Mouse (Mus musculus): ENCODE data around the gene Hmg20a.

GRCm38 (mm10) chr9:56515110-56515509 lies 96.7 kb downstream of the Hmg20a start:
- TF ChIP-seq POLR2A (IDR thresholded peaks at IDR 0.05; ENCODE audit: low read depth, low read length) (no peak), RAD21 (IDR thresholded peaks at IDR 0.05; ENCODE audit: low read depth, low read length) (no peak), BHLHE40 (IDR thresholded peaks at IDR 0.05; ENCODE audit: low read depth, low read length) (no peak), CTCF (conservative IDR thresholded peaks at IDR 0.05 in 1 of 2, IDR thresholded peaks at IDR 0.05 in 1 of 2; ENCODE audit: low read depth in 2 of 2, low read length in 2 of 2) (no peak), MAX (IDR thresholded peaks at IDR 0.05; ENCODE audit: low read length) (no peak), EP300 (IDR thresholded peaks at IDR 0.05; ENCODE audit: low read length) (no peak), ETS1 (conservative IDR thresholded peaks at IDR 0.05; ENCODE audit: low read depth, low read length) (no peak), MXI1 (IDR thresholded peaks at IDR 0.05; ENCODE audit: low read depth, low read length) (no peak)

Measured in CH12.LX (cell line).